Mouse (Mus musculus): ENCODE measurements around the gene Il11.
A peak's percentile ranks its signal among the peaks of the same experiment; 100 is the strongest.
"Not testable (repeated sequence)": the region's sequence is repeated elsewhere in the genome, so short reads cannot be mapped to it uniquely, and the experiment has no call there.

Il11 gene

GRCm38 (mm10) chr7:4782759-4783158 lies at the start of gene Il11, which contains the start of gene Tmem190:
Gene Il11, minus strand, starts transcription at chr7:4782859.
Gene Tmem190, plus strand, starts transcription at chr7:4782937.
- DNase-seq (ENCODE audit: low read depth, low spot score), result no peak

- DNase-seq (ENCODE audit: low read depth, low spot score), result no peak
These were observed 47.8 kb upstream of the Il11 start for GRCm38 (mm10) chr7:4830476-4830875.

- DNase-seq (ENCODE audit: low read depth, low spot score), result no peak
These were observed 42.7 kb upstream of the Il11 start for GRCm38 (mm10) chr7:4825365-4825764.

- DNase-seq (ENCODE audit: low read depth, low spot score), result no peak
These were observed 39.7 kb upstream of the Il11 start for GRCm38 (mm10) chr7:4822162-4822907.

GRCm38 (mm10) chr7:4821690-4822089 lies 39.0 kb upstream of the Il11 start:
- no peak for DNase-seq (ENCODE audit: low read depth, low spot score)

- DNase-seq (ENCODE audit: low read depth, low spot score), result not testable (repeated sequence)
These were observed 38.3 kb upstream of the Il11 start for GRCm38 (mm10) chr7:4820925-4821324.

GRCm38 (mm10) chr7:4816559-4816958 lies 33.9 kb upstream of the Il11 start:
- DNase-seq (ENCODE audit: low read depth, low spot score), result no peak

- DNase-seq (ENCODE audit: low read depth, low spot score), result no peak
These were observed 30.6 kb upstream of the Il11 start for GRCm38 (mm10) chr7:4813105-4813791.

GRCm38 (mm10) chr7:4812303-4813104 lies 29.8 kb upstream of the Il11 start, which contains the start of gene Ube2s:
Gene Ube2s, minus strand, starts transcription at chr7:4812590.
- DNase-seq (ENCODE audit: low read depth, low spot score), result peak; percentile 98

GRCm38 (mm10) chr7:4811842-4812302 lies 29.2 kb upstream of the Il11 start:
- DNase-seq (ENCODE audit: low read depth, low spot score), result no peak

- DNase-seq (ENCODE audit: low read depth, low spot score), result not testable (repeated sequence)
These were observed 28.5 kb upstream of the Il11 start for GRCm38 (mm10) chr7:4811131-4811530.

GRCm38 (mm10) chr7:4806716-4807115 lies 24.1 kb upstream of the Il11 start:
- DNase-seq (ENCODE audit: low read depth, low spot score), result peak; percentile 50

GRCm38 (mm10) chr7:4802247-4802646 lies 19.6 kb upstream of the Il11 start:
- DNase-seq (ENCODE audit: low read depth, low spot score), result peak; percentile 34

- peak; percentile 57 for DNase-seq (ENCODE audit: low read depth, low spot score)
These were observed 13.2 kb upstream of the Il11 start for GRCm38 (mm10) chr7:4795767-4796433.

GRCm38 (mm10) chr7:4794631-4795168 lies 12.0 kb upstream of the Il11 start:
- no peak for DNase-seq (ENCODE audit: low read depth, low spot score)

GRCm38 (mm10) chr7:4793674-4794073 lies 11.0 kb upstream of the Il11 start:
- no peak for DNase-seq (ENCODE audit: low read depth, low spot score)

GRCm38 (mm10) chr7:4793248-4793647 lies 10.6 kb upstream of the Il11 start:
- not testable (repeated sequence) for DNase-seq (ENCODE audit: low read depth, low spot score)

- peak; percentile 98 for DNase-seq (ENCODE audit: low read depth, low spot score)
These were observed 9.9 kb upstream of the Il11 start, which contains the start of gene Rpl28 for GRCm38 (mm10) chr7:4792278-4793212. Gene Rpl28, plus strand, starts transcription at chr7:4792874.

GRCm38 (mm10) chr7:4789436-4789935 lies 6.8 kb upstream of the Il11 start, which contains the start of gene Tmem238:
Gene Tmem238, minus strand, starts transcription at chr7:4789656.
- DNase-seq (ENCODE audit: low read depth, low spot score), result no peak
